Mouse (Mus musculus): Measurements from ENCODE around the gene Tifa.
"Not testable (repeated sequence)": the region's sequence is repeated elsewhere in the genome, so short reads cannot be mapped to it uniquely, and the experiment has no call there.

Gene Tifa

GRCm38 (mm10) chr3:127789500-127790191, at the start of gene Tifa:
Gene Tifa, plus strand, starts transcription at chr3:127789805.
- peak; percentile 40 for DNase-seq (ENCODE audit: low read depth, low spot score)

GRCm38 (mm10) chr3:127741473-127741872, 48.1 kb upstream of the Tifa start:
- DNase-seq (ENCODE audit: low read depth, low spot score): peak; percentile 45

GRCm38 (mm10) chr3:127743614-127744365, 45.8 kb upstream of the Tifa start:
- DNase-seq (ENCODE audit: low read depth, low spot score): no peak

GRCm38 (mm10) chr3:127745504-127745903, 44.1 kb upstream of the Tifa start:
- DNase-seq (ENCODE audit: low read depth, low spot score): no peak

- no peak for DNase-seq (ENCODE audit: low read depth, low spot score)
These were observed 43.5 kb upstream of the Tifa start for GRCm38 (mm10) chr3:127745911-127746640.

- no peak for DNase-seq (ENCODE audit: low read depth, low spot score)
These were observed 41.0 kb upstream of the Tifa start for GRCm38 (mm10) chr3:127748644-127749043.

GRCm38 (mm10) chr3:127749266-127749665, 40.3 kb upstream of the Tifa start:
- DNase-seq (ENCODE audit: low read depth, low spot score): no peak

GRCm38 (mm10) chr3:127749981-127750562, 39.5 kb upstream of the Tifa start:
- no peak for DNase-seq (ENCODE audit: low read depth, low spot score)

- DNase-seq (ENCODE audit: low read depth, low spot score): no peak
These were observed 33.1 kb upstream of the Tifa start for GRCm38 (mm10) chr3:127756458-127756857.

GRCm38 (mm10) chr3:127757886-127758301, 31.7 kb upstream of the Tifa start:
- no peak for DNase-seq (ENCODE audit: low read depth, low spot score)

GRCm38 (mm10) chr3:127758806-127759205, 30.8 kb upstream of the Tifa start:
- no peak for DNase-seq (ENCODE audit: low read depth, low spot score)

- no peak for DNase-seq (ENCODE audit: low read depth, low spot score)
These were observed 30.4 kb upstream of the Tifa start for GRCm38 (mm10) chr3:127759212-127759611.

- DNase-seq (ENCODE audit: low read depth, low spot score): no peak
These were observed 27.2 kb upstream of the Tifa start for GRCm38 (mm10) chr3:127762403-127762802.

- DNase-seq (ENCODE audit: low read depth, low spot score): peak; percentile 81
These were observed 26.5 kb upstream of the Tifa start for GRCm38 (mm10) chr3:127763076-127763612.

- peak; percentile 53 for DNase-seq (ENCODE audit: low read depth, low spot score)
These were observed 25.1 kb upstream of the Tifa start for GRCm38 (mm10) chr3:127764541-127764940.

- DNase-seq (ENCODE audit: low read depth, low spot score): no peak
These were observed 23.6 kb upstream of the Tifa start for GRCm38 (mm10) chr3:127765971-127766370.

GRCm38 (mm10) chr3:127769146-127769545, 20.5 kb upstream of the Tifa start:
- no peak for DNase-seq (ENCODE audit: low read depth, low spot score)

GRCm38 (mm10) chr3:127780021-127780644, 9.5 kb upstream of the Tifa start, which contains the start of gene Alpk1:
Gene Alpk1, minus strand, starts transcription at chr3:127780527.
- DNase-seq (ENCODE audit: low read depth, low spot score): peak; percentile 79

GRCm38 (mm10) chr3:127780921-127781320, 8.7 kb upstream of the Tifa start:
- DNase-seq (ENCODE audit: low read depth, low spot score): no peak

- no peak for DNase-seq (ENCODE audit: low read depth, low spot score)
These were observed 6.7 kb upstream of the Tifa start for GRCm38 (mm10) chr3:127782921-127783320.

- DNase-seq (ENCODE audit: low read depth, low spot score): not testable (repeated sequence)
These were observed 5.9 kb upstream of the Tifa start for GRCm38 (mm10) chr3:127783680-127784079.

Data from ZHBTc4 (cell line).